Mouse (Mus musculus) gastrocnemius, postnatal 14 days (tissue): ENCODE data around the gene Calb2. TPM values are rescaled to one million over a fixed set of nuclear protein-coding genes. Genes with fewer than 3 reads are reported as not detected.

Source experiments
- DNase-seq: peaks from one replicate; pipeline ENCODE4 v3.0.0; 2021; ENCODE audit warnings: mixed read lengths
- intact Hi-C: fragments of 180-260 bp; cut with DNase I; formaldehyde crosslinking; loops from one replicate; pipeline ENCODE4 v1.15.1; 2025; ENCODE audit warnings: low total_unique reads
- long read RNA-seq, 2 experiments: library from polyadenylated mRNA; stranded (forward); transcript quantifications; one replicate each; pipeline ENCODE4 v2.0.0; 2021
- total RNA-seq, 2 experiments: library from RNA; stranded (reverse); gene quantifications; 2 replicates each; pipeline ENCODE4 v1.2.3; 2021

The Calb2 gene
- under 1 TPM; 0.25 to 0.27 TPM for total RNA-seq
- long read RNA-seq, experiment 1 = 0 reads
- long read RNA-seq, experiment 2 = 0 reads

GRCm38 (mm10) chr8:110168046-110168445, at the start of gene Calb2:
Calb2 (minus strand) TSS chr8:110168210.
- peak; percentile 63 for DNase-seq
- intact Hi-C loops = loop anchor here (10.0 kb wide), 1 partner anchor 317 kb away; no protein-coding TSS in a partner anchor

- peak; percentile 100 for DNase-seq
- intact Hi-C loops = no loop called here
These were observed 49.7 kb upstream of the Calb2 start for GRCm38 (mm10) chr8:110217681-110218131.

GRCm38 (mm10) chr8:110217198-110217597, 49.2 kb upstream of the Calb2 start:
- no peak for DNase-seq
- intact Hi-C loops = no loop called here

GRCm38 (mm10) chr8:110216253-110216652, 48.2 kb upstream of the Calb2 start:
- DNase-seq = no peak
- intact Hi-C loops = no loop called here

GRCm38 (mm10) chr8:110215365-110215764, 47.4 kb upstream of the Calb2 start, which contains the start of gene Cmtr2:
Cmtr2 (plus strand) TSS chr8:110215665.
- intact Hi-C loops = no loop called here
- DNase-seq = no peak

GRCm38 (mm10) chr8:110201806-110202205, 33.8 kb upstream of the Calb2 start:
- DNase-seq = no peak
- intact Hi-C loops = no loop called here

- peak; percentile 47 for DNase-seq
- intact Hi-C loops = no loop called here
These were observed 28.7 kb upstream of the Calb2 start for GRCm38 (mm10) chr8:110196678-110197077.

- intact Hi-C loops = no loop called here
- no peak for DNase-seq
These were observed 21.1 kb upstream of the Calb2 start for GRCm38 (mm10) chr8:110188961-110189750.

GRCm38 (mm10) chr8:110185538-110185937, 17.5 kb upstream of the Calb2 start:
- no peak for DNase-seq

GRCm38 (mm10) chr8:110183748-110184147, 15.7 kb upstream of the Calb2 start:
- no peak for DNase-seq
- intact Hi-C loops = no loop called here

More at GRCm38 (mm10) chr8:110185538-110185937, 17.5 kb upstream of the Calb2 start:
- intact Hi-C loops = no loop called here

GRCm38 (mm10) chr8:110182735-110183367, 14.8 kb upstream of the Calb2 start:
- no peak for DNase-seq
- intact Hi-C loops = no loop called here

- DNase-seq = peak; percentile 58
- intact Hi-C loops = no loop called here
These were observed 9.5 kb upstream of the Calb2 start for GRCm38 (mm10) chr8:110177359-110178155.

GRCm38 (mm10) chr8:110174826-110175225, 6.8 kb upstream of the Calb2 start:
- intact Hi-C loops = no loop called here
- DNase-seq = no peak

- intact Hi-C loops = no loop called here
- DNase-seq = no peak
These were observed 4.2 kb upstream of the Calb2 start for GRCm38 (mm10) chr8:110172161-110172560.

- intact Hi-C loops = loop anchor here (10.0 kb wide), 1 partner anchor 319 kb away; no protein-coding TSS in a partner anchor
These were observed 1.7 kb downstream of the Calb2 start for GRCm38 (mm10) chr8:110166270-110166669.

GRCm38 (mm10) chr8:110162007-110162406, 6.0 kb downstream of the Calb2 start:
- intact Hi-C loops = loop anchor here (10.0 kb wide), 1 partner anchor 323 kb away; no protein-coding TSS in a partner anchor
- no peak for DNase-seq

More at GRCm38 (mm10) chr8:110166270-110166669, 1.7 kb downstream of the Calb2 start:
- no peak for DNase-seq

- intact Hi-C loops = no loop called here
These were observed 15.1 kb downstream of the Calb2 start for GRCm38 (mm10) chr8:110152951-110153350.

GRCm38 (mm10) chr8:110145538-110145937, 22.5 kb downstream of the Calb2 start:
- DNase-seq = no peak
- intact Hi-C loops = loop anchor here (10.0 kb wide), 1 partner anchor 329 kb away; no protein-coding TSS in a partner anchor

More at GRCm38 (mm10) chr8:110152951-110153350, 15.1 kb downstream of the Calb2 start:
- no peak for DNase-seq

- intact Hi-C loops = loop anchor here (10.0 kb wide), 1 partner anchor 334 kb away; no protein-coding TSS in a partner anchor
- no peak for DNase-seq
These were observed 27.2 kb downstream of the Calb2 start for GRCm38 (mm10) chr8:110140770-110141169.
